Mouse (Mus musculus) lung, embryonic 14.5 days (tissue): Measurements from ENCODE around the gene Trim56. TPM values are rescaled to one million over a fixed set of nuclear protein-coding genes. Genes with fewer than 3 reads are reported as not detected.

Experiments
- ATAC-seq: fragments of 200-750 bp; cut with Nextera tagmentation; 2 replicates; pipeline ENCODE4 v1.8.0; 2017; ENCODE audit warnings: mild to moderate bottlenecking, moderate TSS enrichment, moderate library complexity; ENCODE audit not compliant: insufficient read depth
- DNase-seq: peaks from one replicate; pipeline ENCODE4 v3.0.0-alpha.2; 2015
- H3K27ac ChIP-seq: fragments of 300-500 bp; sonication (generic); 2 replicates; pipeline ENCODE4 v1.5.1; 2014; ENCODE audit warnings: low read depth, mild to moderate bottlenecking, moderate library complexity
- H3K27me3 ChIP-seq: fragments of 300-500 bp; sonication (generic); 2 replicates; pipeline ENCODE4 v1.6.1; 2014; ENCODE audit warnings: low read length, control low read depth; ENCODE audit not compliant: insufficient read depth
- H3K36me3 ChIP-seq: fragments of 300-500 bp; sonication (generic); 2 replicates; pipeline ENCODE4 v1.6.1; 2014; ENCODE audit warnings: control low read depth; ENCODE audit not compliant: insufficient read depth
- H3K4me1 ChIP-seq: fragments of 300-500 bp; sonication (generic); 2 replicates; pipeline ENCODE4 v1.6.1; 2014; ENCODE audit warnings: antibody characterized with exemption, control low read depth; ENCODE audit not compliant: insufficient read depth
- H3K4me2 ChIP-seq: fragments of 300-500 bp; sonication (generic); 2 replicates; pipeline ENCODE4 v1.6.1; 2014; ENCODE audit warnings: mild to moderate bottlenecking
- H3K4me3 ChIP-seq: fragments of 300-500 bp; sonication (generic); 2 replicates; pipeline ENCODE4 v1.5.1; 2014; ENCODE audit warnings: low read depth, low read length
- H3K9ac ChIP-seq: fragments of 300-500 bp; sonication (generic); 2 replicates; pipeline ENCODE4 v1.6.1; 2014
- H3K9me3 ChIP-seq: fragments of 300-500 bp; sonication (generic); 2 replicates; pipeline ENCODE4 v1.6.1; 2016; ENCODE audit warnings: low read depth, low read length, control low read depth
- CTCF ChIP-seq: IDR thresholded peaks from 2 replicates; pipeline ENCODE4 v1.5.1; 2016; ENCODE audit warnings: antibody characterized with exemption, low read depth
- WGBS: fragments of 180-500 bp; shearing (Covaris S2); extraction: QIAGEN DNeasy Blood & Tissue Kit; methylation state at CpG from one replicate; pipeline ENCODE4 v1.1.7; 2014; 5-methylcytosine and 5-hydroxymethylcytosine counted together
- polyA plus RNA-seq: library from polyadenylated mRNA; unstranded; fragments of >200 nt; fragmentation: Nextera tagmentation; extraction: Ambion mirVana; gene quantifications from 2 replicates; pipeline ENCODE4 v1.2.1, GENCODE M21; 2014

The Trim56 gene
- polyA plus RNA-seq, 1 experiment from 2014 or later: 11.8 TPM

DNA sequence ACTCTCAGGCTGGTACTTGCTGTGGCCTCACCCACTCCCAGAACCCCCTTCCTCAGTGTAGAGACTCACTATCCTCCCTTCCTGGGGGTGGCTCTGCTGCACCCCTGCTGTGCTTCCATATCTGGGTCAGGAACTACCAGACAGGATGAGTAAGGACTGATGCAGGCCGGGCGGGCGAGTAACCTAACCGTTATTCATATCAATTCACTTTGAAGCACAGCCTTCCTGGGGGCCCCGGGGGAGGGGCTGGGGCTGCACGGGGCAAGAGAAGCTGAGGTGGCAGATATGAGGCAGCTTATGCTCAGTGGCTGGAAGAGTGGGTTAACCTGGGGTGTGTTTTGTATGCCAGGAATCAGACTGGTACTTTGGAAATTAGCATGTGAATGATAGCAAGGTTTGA, 31.0 kb downstream of the Trim56 start:
- H3K9me3 ChIP-seq: no peaks in the 10 kb centered on the region
- no peak overlapping the region for H3K27ac ChIP-seq
- H3K4me3 ChIP-seq: no peak overlapping the region
- no peaks in the 10 kb centered on the region for H3K4me1 ChIP-seq
- DNase-seq (no peak), ATAC-seq (no peak)
- 72% methylated on average over 6 of the region's 6 CpGs for WGBS
- TF ChIP-seq CTCF: no peak
- H3K36me3 ChIP-seq: no peaks in the 10 kb centered on the region
- no peak overlapping the region for H3K4me2 ChIP-seq
- H3K27me3 ChIP-seq: no peaks in the 10 kb centered on the region
- H3K9ac ChIP-seq: no peak overlapping the region

GRCm38 (mm10) chr5:137083051-137083450, 33.0 kb downstream of the Trim56 start:
- 80% methylated on average over 4 of the region's 4 CpGs for WGBS
- H3K4me2 ChIP-seq: no peak overlapping the region
- TF ChIP-seq CTCF: no peak

GRCm38 (mm10) chr5:137079849-137080248, 36.2 kb downstream of the Trim56 start:
- peak; percentile 72 for ATAC-seq
- Histone ChIP-seq H3K27ac (peak overlapping the region; percentile 47), H3K4me2 (no peak overlapping the region), H3K9me3 (no peaks in the 10 kb centered on the region), H3K4me1 (peaks cover 32% of the 10 kb centered on the region), H3K36me3 (no peaks in the 10 kb centered on the region), H3K9ac (no peak overlapping the region), H3K4me3 (no peak overlapping the region), H3K27me3 (no peaks in the 10 kb centered on the region)
- 25% methylated on average over 5 of the region's 5 CpGs for WGBS
- TF ChIP-seq CTCF: no peak
- peak; percentile 72 for DNase-seq

More at GRCm38 (mm10) chr5:137083051-137083450, 33.0 kb downstream of the Trim56 start:
- Histone ChIP-seq H3K36me3 (no peaks in the 10 kb centered on the region), H3K27ac (no peak overlapping the region), H3K4me3 (no peak overlapping the region), H3K27me3 (no peaks in the 10 kb centered on the region), H3K4me1 (peaks cover 10% of the 10 kb centered on the region), H3K9me3 (no peaks in the 10 kb centered on the region), H3K9ac (no peak overlapping the region)
- ATAC-seq (no peak), DNase-seq (no peak)

DNA sequence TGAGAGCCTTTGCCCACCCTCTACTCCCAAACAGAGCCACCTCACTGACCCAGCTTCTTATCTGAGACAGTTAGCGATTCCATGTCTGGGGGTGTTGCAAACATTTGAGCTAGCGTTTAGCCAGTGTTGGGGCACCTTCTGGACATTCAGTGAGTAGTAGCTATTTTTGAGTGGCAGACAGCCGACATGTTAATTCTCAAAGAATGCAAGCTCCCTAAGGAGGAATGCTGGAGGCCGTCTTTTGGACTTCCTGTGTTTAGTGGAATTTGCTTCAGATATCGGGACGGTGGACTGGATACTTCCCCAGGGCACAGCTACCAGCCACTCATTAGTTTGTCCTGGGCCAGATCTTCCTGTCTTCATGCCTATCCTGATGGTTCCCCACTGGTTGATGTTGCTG, 37.4 kb downstream of the Trim56 start:
- Histone ChIP-seq H3K9ac (no peak overlapping the region), H3K9me3 (no peaks in the 10 kb centered on the region), H3K4me3 (no peak overlapping the region), H3K36me3 (no peaks in the 10 kb centered on the region), H3K27me3 (no peaks in the 10 kb centered on the region), H3K27ac (peak overlapping the region; percentile 59), H3K4me1 (peaks cover 38% of the 10 kb centered on the region), H3K4me2 (no peak overlapping the region)
- DNase-seq (peak; percentile 60), ATAC-seq (no peak)
- 14% methylated on average over 6 of the region's 6 CpGs for WGBS
- TF ChIP-seq CTCF: no peak

DNA sequence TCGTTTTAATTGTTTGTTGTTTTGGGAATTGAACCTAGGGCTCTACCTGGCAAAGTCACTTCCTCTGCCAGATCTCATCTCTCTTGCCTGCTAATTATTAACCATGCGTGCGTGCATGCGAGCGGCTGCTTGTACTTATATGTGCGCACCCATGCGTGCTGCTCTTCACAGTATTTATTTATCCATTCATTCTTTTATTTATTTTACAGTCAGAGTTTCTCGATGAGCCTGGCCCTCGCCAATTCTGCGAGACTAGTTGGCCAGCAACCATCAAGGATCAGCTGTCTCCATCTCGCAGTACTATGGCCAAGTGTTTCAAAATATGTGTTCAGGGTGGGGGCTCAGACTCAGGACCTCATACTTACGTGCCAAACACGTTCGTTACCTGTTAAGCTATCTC, 38.0 kb downstream of the Trim56 start:
- 37% methylated on average over 14 of the region's 14 CpGs for WGBS
- Histone ChIP-seq H3K4me3 (no peak overlapping the region), H3K9ac (no peak overlapping the region), H3K27ac (peak overlapping the region; percentile 59), H3K36me3 (no peaks in the 10 kb centered on the region), H3K4me2 (no peak overlapping the region), H3K9me3 (no peaks in the 10 kb centered on the region), H3K27me3 (no peaks in the 10 kb centered on the region), H3K4me1 (peaks cover 38% of the 10 kb centered on the region)
- DNase-seq: peak; percentile 57
- ATAC-seq: no peak
- TF ChIP-seq CTCF: no peak

DNA sequence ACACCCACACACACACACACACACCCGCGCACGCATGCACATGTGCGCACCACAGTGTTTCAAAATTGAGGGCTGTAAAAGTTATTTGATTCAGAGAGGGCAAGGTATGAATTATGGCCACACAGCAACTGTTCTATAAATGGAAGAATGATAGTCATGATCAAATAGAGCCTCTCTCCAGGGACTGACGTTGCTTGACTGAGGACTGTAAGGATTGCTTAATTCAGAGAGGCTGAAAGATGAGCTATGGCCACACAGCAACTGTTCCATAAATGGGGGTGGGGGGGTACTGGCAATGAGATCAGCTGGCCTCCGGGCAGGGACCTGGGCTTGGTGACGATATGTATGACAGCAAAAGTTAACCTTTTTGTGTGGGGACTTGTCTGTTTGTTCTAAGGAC, 38.8 kb downstream of the Trim56 start:
- H3K9ac ChIP-seq: no peak overlapping the region
- no peaks in the 10 kb centered on the region for H3K36me3 ChIP-seq
- ATAC-seq (no peak), DNase-seq (no peak)
- no peak overlapping the region for H3K4me3 ChIP-seq
- H3K27me3 ChIP-seq: no peaks in the 10 kb centered on the region
- no peaks in the 10 kb centered on the region for H3K9me3 ChIP-seq
- no peak overlapping the region for H3K4me2 ChIP-seq
- peaks cover 44% of the 10 kb centered on the region for H3K4me1 ChIP-seq
- no peak for TF ChIP-seq CTCF
- WGBS: 77% methylated on average over 7 of the region's 7 CpGs
- peak overlapping the region; percentile 86; the same call in 1 of the 2 replicates for H3K27ac ChIP-seq

GRCm38 (mm10) chr5:137076191-137076930, 39.6 kb downstream of the Trim56 start:
- no peak for ATAC-seq
- WGBS: 20% methylated on average over 12 of the region's 12 CpGs
- H3K4me3 ChIP-seq: no peak overlapping the region
- peaks cover 44% of the 10 kb centered on the region for H3K4me1 ChIP-seq
- no peak overlapping the region for H3K4me2 ChIP-seq
- no peaks in the 10 kb centered on the region for H3K27me3 ChIP-seq
- H3K36me3 ChIP-seq: no peaks in the 10 kb centered on the region
- H3K9me3 ChIP-seq: no peaks in the 10 kb centered on the region
- H3K27ac ChIP-seq: peak overlapping the region; percentile 86
- no peak for TF ChIP-seq CTCF
- peak; percentile 55 for DNase-seq
- no peak overlapping the region; the same call in 1 of the 2 replicates for H3K9ac ChIP-seq
